Comparison of ENCODE assay signal across 8 mouse cellular contexts in the genomic region with DNA sequence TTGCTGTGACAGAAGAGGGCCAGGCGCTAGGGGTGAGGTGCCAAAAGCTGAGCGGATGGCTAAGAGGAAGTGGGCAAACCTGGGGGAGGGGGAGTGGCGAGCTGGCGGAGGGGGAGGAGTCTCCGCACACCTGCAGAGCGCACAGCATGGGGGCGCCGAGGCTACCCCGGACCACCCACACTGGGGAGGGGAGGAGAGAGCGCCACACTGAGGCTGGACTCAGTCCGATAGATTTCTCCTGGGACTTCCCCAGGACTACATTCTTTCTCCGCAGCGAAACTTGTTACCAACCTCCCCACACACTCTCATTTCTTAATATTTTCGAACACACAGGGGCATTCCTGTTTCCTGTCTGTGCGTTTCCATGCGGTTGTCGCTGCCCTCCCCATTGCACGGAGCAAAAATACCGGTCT. TPM values are rescaled to one million over a fixed set of nuclear protein-coding genes. Genes with fewer than 3 reads are reported as not detected.
DNase-seq lines count a peak whose midpoint lies in the region; ATAC-seq and TF ChIP-seq lines count a peak whose summit lies in the region.
"Had no signal": no experiment of that assay in that cellular context is flagged by ENCODE, and none has a peak within 500 bp of the region (broad histone marks: within the 10 kb centered on the region; RNA-seq: fewer than 3 reads in every experiment).

No protein-coding gene starts in this region.

- peak overlapping the region; percentile 39 to 52 for H3K4me3 ChIP-seq in ES-E14 (ENCODE audit: insufficient read depth in 1 of 2, low read depth in 1 of 2, low read length in 2 of 2, poor library complexity in 1 of 2, severe bottlenecking in 1 of 2)

- DNase-seq in ES-E14 (ENCODE audit: low read depth, low spot score) (peak; percentile 59), liver (peak; percentile 15)
- DNase-seq in spleen, adult 12 weeks (ENCODE audit: low spot score), result peak; percentile 55
- no peak for DNase-seq in frontal cortex, postnatal 36 days (ENCODE audit: low spot score in 2 of 2)
- DNase-seq in urinary bladder, postnatal 25 days (ENCODE audit: low spot score), result no peak

- H3K36me3 ChIP-seq in ES-E14 (ENCODE audit: control insufficient read depth, insufficient read depth, low read length, poor library complexity, severe bottlenecking), result no peaks in the 10 kb centered on the region

- peak; percentile 43 for ATAC-seq in CD4-positive, CD25-positive, alpha-beta regulatory T cell, adult 4 months
- no peak for ATAC-seq in frontal cortex, adult (ENCODE audit: low TSS enrichment)

- H3K4me1 ChIP-seq in ES-E14 (ENCODE audit: control insufficient read depth in 2 of 2, insufficient read depth in 2 of 2, low read length in 2 of 2, poor library complexity in 1 of 2), result peaks cover 13 to 21% of the 10 kb centered on the region in 2 experiments

- peak overlapping the region; percentile 67; the same call in 1 of the 2 replicates for H3K27ac ChIP-seq in ES-E14 (ENCODE audit: insufficient read depth, low read depth, low read length, poor library complexity, severe bottlenecking)

- in situ Hi-C loops in ES-E14 (cut with MboI; ENCODE audit: low sequenced_read_pairs in 2 of 2, unreplicated experiment in 2 of 2), result loop anchor here in 1 of 2 experiments (10.0 kb wide), 1 partner anchor 141 kb away; no protein-coding TSS in a partner anchor

- H3K9ac ChIP-seq in ES-E14 (ENCODE audit: insufficient read depth, low read depth, low read length, poor library complexity, severe bottlenecking), result peak overlapping the region; percentile 48; the same call in 1 of the 2 replicates

- no peaks in the 10 kb centered on the region for H3K9me3 ChIP-seq in ES-E14 (ENCODE audit: control insufficient read depth, insufficient read depth, low read depth, low read length)

TF ChIP-seq in ES-E14, 5 proteins besides CTCF, POLR2A, EP300 and RAD21:
- TF ChIP-seq CHD2 (IDR thresholded peaks at IDR 0.05; ENCODE audit: low read depth, low read length) (no peak), MAFK (IDR thresholded peaks at IDR 0.05; ENCODE audit: insufficient read depth, low read depth, low read length) (no peak), HCFC1 (IDR thresholded peaks at IDR 0.05; ENCODE audit: borderline replicate concordance, insufficient read depth, low read length) (no peak), ZNF384 (IDR thresholded peaks at IDR 0.05; ENCODE audit: low read depth, low read length) (no peak), ZC3H11A (IDR thresholded peaks at IDR 0.05; ENCODE audit: borderline replicate concordance, low read depth, low read length) (no peak)

RNA-seq across cellular contexts. Expression of a gene that starts 33.0 kb away (rescaled TPM):
- 10 to 100 TPM; 32.0 to 32.3 TPM for polyA plus RNA-seq in CD4-positive, CD25-positive, alpha-beta regulatory T cell, adult 4 months (2017; shearing (Covaris generic))
- total RNA-seq in ES-E14 (2012; rRNA removed), result 32.6 and 37.4 TPM in 2 replicates

RNA-seq across cellular contexts. Expression of a gene that starts 51.8 kb away (rescaled TPM):
- not detected for polyA plus RNA-seq in CD4-positive, CD25-positive, alpha-beta regulatory T cell, adult 4 months (2017; shearing (Covaris generic))
- total RNA-seq in ES-E14 (2012; rRNA removed), result not detected in 2 replicates
- polyA plus RNA-seq: gonadal fat pad, adult 2 months had no signal

Comparison
In these comparisons a context has a peak if more than half of its experiments do, and no peak if none do; other contexts are left out.
1. DNase-seq: peak in ES-E14 (single experiment), liver (single experiment) and spleen, adult 12 weeks (single experiment); none in frontal cortex, postnatal 36 days (0 of 2) and urinary bladder, postnatal 25 days (single experiment).